Mouse (Mus musculus) left cerebral cortex, adult 11 months (tissue): Measurements from ENCODE around the gene Gm17490.
"Not testable (repeated sequence)": the region's sequence is repeated elsewhere in the genome, so short reads cannot be mapped to it uniquely, and the experiment has no call there.

Source experiments
- DNase-seq: peaks from one replicate; pipeline ENCODE4 v3.0.0; 2022; ENCODE audit warnings: low spot score

Gene Gm17490

GRCm38 (mm10) chr2:11623726-11624125, 2.3 kb downstream of the Gm17490 start:
- no peak for DNase-seq

DNA sequence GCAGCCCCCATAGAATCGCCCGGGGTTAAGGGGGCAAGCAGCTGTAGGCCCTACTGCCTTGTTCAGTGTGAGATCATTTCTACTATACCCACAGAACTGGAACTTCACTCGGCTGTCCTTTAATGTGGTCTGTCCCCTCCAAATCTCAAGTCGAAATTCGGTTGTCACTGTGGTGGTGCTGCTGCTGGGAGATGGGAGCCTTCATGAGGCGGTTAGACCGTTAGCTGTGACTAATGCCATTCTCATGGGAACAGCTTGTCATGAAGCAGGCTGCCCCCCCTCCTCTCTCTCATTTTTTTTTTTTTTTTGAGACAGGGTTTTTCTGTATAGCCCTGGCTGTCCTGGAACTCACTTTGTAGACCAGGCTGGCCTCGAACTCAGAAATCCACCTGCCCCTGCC, 2.9 kb downstream of the Gm17490 start:
- no peak for DNase-seq

DNA sequence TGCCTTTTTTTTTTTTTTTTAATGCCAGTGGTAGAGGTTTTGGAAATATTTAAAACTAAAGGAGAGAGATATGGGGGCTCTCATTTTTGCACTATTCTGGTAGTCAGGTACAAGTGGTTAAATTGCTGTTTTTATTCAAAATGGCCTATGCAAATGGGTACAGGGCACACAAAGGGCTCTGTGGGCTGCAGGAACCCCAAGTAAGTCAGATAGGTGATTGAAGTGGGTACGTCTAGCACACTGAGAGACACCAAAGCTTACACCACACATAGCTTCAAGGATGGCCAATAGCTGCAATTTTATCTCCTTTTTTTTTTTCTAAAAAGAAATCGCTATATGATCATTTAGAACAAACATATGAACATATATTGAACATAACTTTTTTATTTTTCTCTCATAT, 6.5 kb downstream of the Gm17490 start:
- no peak for DNase-seq

GRCm38 (mm10) chr2:11616846-11617245, 9.2 kb downstream of the Gm17490 start:
- DNase-seq: no peak

- DNase-seq: not testable (repeated sequence)
These were observed 13.1 kb downstream of the Gm17490 start for GRCm38 (mm10) chr2:11612939-11613338.

GRCm38 (mm10) chr2:11606718-11607117, 19.3 kb downstream of the Gm17490 start:
- not testable (repeated sequence) for DNase-seq

DNA sequence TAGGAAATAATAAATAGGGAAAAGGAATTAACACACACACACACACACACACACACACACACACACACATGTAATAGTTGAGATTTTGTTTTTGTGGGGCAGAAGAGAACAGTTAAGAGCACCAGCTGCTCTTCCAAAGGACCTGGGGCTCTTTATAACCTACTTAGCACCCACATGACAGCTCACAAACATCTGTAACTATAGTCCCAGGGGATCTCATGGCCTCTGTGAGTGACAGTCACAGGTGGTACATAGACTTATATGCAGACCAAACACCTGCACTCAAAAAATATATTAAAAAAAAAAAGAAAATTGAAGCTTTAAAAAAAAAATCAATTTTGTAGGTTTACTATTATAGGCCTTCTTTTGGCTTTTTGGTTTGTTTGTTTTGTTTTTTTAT, 21.2 kb downstream of the Gm17490 start:
- DNase-seq: no peak

- no peak for DNase-seq
These were observed 22.0 kb downstream of the Gm17490 start, which contains the start of gene Rbm17 for GRCm38 (mm10) chr2:11604053-11604452. TSS of gene Rbm17 (minus strand) at chr2:11604153.

DNA sequence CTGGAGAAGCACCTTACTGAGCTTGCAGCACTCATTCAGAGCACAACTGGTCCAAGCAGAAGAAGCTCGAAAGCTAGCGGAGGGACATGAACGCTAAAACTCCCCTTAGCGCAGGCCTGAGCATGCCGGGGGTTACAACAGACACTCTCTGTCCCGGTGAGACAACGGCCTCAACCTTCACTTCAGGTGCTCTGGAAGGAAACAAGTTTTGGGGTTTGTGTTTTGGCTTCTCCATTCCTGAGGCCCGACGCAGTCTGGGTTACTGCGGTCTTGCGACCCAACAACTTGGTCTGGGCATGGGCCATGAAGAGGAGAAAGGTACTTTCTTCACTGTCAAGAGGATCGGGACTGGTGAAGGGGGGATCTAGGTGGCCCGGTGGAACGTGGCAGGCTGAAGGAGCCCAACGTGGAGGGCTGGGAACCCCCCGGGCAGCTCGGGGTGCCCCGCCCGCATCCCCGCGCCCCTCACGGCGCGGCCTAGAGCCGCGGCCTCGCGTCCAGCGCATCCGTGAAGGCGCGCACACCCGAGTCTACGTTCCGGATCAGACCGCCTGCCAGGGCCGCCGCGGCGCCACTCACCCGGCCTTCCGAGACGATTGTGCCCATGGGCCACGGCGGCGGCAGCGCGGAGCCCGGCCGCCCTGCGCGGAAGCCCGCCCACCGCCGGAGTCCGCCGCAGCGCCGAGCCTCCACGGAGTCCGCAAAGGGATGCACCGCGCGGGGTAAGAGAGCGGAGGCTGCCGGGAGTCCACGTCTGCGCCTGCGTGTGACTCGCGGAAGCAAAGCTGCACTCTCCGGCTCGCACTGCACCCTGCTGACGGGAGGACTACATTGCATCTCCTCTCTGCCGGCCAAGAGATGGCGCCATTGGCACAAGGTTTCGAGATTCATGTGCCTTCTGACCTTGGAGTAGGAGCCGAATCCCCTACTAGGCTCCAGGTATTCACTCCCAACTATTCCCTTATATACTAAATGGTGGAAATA, 23.3 kb downstream of the Gm17490 start:
- peak; percentile 88 for DNase-seq

GRCm38 (mm10) chr2:11601795-11602194, 24.3 kb downstream of the Gm17490 start:
- no peak for DNase-seq

DNA sequence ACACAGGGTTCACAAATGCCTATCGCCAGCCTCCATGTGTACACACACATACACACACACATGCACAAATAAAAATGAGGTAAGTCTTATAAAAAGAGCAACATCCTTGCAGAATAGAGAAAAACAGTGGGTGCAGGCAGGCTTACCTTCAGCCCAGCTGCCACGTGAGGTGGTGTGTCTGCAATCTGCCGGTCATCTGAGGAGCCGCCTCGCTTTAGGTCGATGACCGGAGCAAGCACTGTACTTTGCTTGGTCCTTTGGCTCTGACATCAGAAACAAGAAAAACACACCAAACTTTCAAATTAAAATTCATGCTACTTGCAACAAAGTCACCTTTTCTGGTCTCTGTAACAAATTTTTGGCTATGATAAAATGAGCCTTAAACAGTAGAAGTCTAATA, 28.2 kb downstream of the Gm17490 start:
- no peak for DNase-seq

DNA sequence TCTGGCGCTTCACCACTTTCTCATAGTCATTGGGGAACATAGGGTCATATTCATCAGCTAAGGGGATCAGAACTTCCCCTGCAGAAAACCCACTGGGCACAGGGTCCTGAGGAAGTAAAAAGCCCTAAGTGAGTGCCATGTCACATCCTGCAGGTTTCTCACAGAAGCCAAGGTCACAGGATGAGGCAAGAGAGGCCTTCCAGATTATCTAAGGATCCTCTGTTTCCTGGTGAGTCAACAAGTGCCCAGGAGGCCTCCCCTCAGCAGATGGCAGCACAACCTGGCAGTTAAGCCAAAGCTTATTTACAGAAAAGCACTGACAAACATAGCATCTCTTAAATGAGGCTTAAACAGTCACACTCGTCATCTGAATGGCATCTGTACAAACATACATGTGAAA, 29.4 kb downstream of the Gm17490 start:
- no peak for DNase-seq

DNA sequence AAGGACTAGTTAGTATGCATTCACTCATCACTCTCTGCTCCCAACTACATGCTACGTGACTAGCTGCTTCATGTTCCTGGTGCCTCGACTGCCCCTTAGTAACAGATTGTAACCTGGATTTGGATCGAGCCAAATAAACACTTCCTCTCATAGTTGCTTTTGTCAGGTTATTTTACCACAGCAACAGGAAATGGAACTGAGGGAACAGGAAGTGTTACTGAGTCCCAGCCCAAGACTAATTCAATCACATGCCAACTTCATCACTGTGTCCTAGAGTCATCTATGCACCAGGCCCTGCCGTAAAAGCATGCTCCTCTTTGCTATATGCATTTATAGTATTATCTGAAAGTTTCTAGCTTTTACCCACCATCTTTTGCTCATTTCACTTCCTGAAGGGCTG, 38.1 kb downstream of the Gm17490 start:
- DNase-seq: no peak

DNA sequence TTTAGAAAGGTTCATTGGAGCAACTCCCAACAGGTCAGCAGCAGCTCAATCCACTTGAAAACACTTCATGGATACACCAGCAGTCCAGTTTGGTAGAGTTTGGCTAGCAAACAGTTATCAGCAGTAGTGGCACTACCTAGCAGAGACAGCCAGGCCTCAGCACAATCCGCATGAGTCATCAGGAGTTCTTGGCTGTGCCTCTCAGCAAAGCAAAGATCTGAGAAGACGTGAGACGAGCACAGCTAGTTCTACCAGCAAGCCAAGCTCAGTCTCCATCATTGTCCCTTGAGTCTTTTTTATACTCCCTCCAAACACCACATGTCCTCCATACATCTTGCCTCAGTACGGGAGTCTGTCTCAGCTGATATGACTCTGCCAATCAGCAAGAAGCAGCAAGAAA, 46.7 kb downstream of the Gm17490 start:
- DNase-seq: no peak

DNA sequence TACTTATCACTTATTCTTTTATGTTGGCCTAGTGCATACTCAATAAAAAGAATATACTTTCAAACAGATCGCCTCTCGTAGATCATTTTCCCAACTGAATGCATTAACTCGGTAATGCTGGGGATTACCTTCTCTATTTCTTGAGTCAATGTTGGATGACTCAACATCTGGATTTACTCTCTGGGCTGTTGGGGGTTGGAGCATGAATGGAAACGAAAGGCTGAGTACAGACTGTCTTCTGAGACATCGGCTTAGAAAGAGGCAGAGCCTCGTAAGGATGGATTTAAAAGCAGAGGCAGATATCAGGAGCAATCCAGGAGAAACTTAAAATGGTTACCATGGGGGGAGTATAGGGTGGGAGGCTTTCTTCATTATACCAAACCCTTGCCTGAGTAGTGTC, 47.9 kb downstream of the Gm17490 start:
- no peak for DNase-seq
